Mouse (Mus musculus): ENCODE data around the gene Sidt2. TPM values are rescaled to one million over a fixed set of nuclear protein-coding genes. Genes with fewer than 3 reads are reported as not detected.

Sidt2 gene
- total RNA-seq, 2 experiments from 2014 or later, result 66.2 to 72.2 TPM

DNA sequence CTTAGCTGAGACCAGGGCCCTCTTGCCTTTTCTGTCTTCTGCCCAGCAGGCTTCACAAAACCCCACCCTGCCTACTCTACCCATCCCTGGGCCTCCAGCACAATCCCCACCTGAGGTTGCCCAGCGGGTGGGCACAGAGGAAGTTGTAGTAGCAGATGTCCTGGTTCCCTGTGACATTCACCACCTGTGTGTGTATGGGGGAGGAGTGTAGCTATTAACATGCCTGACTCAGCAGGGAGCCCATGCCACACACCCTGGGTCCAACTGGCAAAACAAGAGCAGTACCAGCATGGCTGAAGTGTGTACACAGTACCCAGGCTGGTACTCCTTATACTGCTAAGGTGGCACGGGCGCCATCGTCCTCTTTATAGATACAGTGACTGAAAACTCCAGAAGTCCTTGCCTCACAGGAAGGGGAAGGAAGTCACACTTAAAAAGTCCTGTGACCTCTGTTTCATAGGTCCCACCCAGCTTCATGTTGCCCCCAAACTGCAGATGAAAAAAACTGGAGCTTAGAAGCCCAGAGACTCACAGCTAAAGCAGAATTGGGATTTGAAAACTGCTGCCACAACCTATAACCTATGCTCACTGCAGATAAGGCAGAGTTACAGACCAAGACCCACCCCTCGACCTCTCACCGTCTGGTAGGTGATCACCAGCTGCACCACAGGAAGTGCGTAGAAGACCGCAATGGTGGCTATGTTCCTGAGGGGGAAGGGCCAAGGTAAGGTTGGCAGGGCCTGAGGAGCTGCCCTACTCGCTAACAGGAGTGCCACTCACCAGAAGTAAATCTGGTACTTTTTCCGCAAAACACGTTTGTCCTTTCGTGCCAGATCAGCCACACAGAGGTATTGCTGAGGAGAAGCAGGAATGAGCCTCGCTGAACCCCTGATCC is 10.3 kb downstream of the Sidt2 start:
- DNase-seq, result no peak
- intact Hi-C loops (cut with DNase I), result no loop called here
- TF ChIP-seq CTCF (IDR thresholded peaks at IDR 0.05), result no peak
- Histone ChIP-seq H3K4me3 (no peak overlapping the region), H3K27ac (no peak overlapping the region)

DNA sequence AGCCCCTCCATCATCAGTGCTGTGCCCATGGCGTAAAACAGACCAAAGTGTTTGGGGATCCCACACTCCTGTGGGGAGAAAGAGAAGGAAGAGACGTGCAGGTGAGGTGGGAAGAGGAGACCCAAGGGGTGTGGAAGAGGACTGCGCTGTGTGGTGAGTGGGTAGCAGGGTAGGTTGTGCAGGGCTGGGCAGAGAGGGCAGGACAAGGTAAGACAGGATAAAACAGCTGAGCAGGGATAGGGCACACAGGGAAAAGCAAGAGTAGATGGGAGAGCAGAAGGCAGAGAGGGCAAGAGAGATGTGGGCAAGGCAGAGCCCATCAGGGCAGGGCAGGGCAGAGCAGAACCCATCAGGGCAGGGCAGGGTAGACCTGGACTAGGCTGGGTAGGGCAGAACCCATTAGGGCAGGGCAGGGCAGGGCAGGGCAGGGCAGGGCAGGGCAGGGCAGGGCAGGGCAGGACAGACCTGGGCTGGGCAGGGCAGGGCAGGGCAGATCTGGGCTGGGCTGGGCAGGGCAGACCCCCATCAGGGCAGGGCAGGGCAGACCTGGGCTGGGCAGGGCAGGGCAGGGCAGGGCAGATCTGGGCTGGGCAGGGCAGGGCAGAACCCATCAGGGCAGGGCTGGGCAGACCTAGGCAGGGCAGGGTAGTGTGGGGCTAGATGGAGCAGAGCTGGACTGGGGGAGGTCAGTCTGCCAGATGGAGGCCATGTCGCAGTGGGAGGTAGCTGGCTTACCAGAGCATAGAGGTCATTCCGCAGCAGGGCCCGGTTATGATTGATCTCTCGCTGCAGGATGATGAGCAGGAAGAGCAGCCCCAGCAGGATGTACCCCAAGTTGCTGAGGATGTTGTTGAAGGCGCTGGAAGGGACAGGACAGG is 11.2 kb downstream of the Sidt2 start:
- intact Hi-C loops (cut with DNase I), result no loop called here
- DNase-seq, result no peak
- TF ChIP-seq CTCF (IDR thresholded peaks at IDR 0.05), result no peak
- Histone ChIP-seq H3K4me3 (no peak overlapping the region), H3K27ac (no peak overlapping the region)

DNA sequence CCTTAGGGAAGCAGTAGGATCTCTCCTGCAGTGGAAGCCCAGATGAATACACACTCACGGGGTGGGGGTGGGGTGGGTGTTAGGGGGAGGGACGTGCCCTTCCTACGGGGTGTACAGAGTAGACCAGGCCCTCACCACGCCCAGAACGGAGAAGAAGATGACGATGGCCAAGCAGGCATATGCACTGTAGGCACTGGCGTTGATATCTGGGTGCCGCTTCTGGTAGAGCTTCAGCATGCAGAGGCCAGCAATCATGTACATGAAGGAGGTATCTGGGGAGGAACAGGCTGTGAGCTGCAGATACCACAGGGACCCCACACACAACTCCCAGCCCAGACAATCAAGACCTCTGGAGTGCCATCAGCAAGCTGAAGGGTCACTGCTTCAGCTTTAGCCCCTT is 12.1 kb downstream of the Sidt2 start:
- Histone ChIP-seq H3K27ac (no peak overlapping the region), H3K4me3 (no peak overlapping the region)
- TF ChIP-seq CTCF (IDR thresholded peaks at IDR 0.05), result no peak
- DNase-seq, result no peak
- intact Hi-C loops (cut with DNase I), result no loop called here

DNA sequence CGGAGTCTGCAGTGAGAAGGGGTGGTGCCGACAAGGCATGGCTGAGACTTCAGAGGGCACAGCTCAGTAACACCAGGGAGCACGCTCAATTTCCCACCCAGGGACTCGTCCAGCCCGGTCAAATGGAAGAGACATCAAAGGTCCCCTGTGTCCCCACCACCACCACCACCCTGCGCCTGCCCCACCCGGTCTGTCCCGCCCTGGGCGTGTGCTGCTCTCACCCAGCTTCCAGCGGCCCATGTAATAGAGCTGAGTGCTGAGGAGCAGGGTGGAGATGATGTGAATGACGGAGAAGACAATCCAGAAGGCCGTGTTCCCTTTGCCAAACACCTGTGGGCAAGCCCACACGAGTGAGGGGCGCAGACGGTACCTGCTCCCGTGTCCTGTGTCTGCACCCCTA is 12.6 kb downstream of the Sidt2 start:
- no peak for DNase-seq
- TF ChIP-seq CTCF (IDR thresholded peaks at IDR 0.05), result no peak
- intact Hi-C loops (cut with DNase I), result no loop called here
- no peak overlapping the region for H3K4me3 ChIP-seq
- no peak overlapping the region for H3K27ac ChIP-seq

DNA sequence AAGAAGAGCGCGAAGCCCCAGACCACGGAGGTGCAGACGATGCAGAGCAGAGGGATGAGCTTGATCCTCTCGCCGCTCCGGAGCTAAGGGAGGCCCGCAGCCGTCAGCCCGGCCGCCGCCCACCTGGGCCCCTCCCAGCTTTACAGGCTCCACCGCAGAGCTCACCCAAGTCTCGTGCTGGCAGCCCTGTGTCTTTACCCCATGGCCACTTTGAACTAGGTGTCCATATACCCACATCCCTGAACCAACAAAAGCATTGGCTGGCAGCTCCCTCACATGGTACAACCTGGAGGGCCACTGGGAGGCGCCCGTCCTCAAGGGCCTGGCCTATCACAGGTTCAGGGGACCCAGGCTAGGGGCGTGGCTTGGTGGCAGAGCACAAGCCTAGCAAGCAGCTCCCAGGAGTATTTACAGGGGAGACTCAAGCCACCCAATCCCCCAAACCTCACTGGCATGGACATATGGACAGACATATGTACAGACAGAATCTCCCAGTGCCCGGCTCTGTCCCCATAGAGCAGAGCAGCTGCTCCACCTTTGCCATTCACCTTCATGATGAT is 13.6 kb downstream of the Sidt2 start:
- TF ChIP-seq CTCF (IDR thresholded peaks at IDR 0.05), result no peak
- intact Hi-C loops (cut with DNase I), result no loop called here
- no peak for DNase-seq
- Histone ChIP-seq H3K4me3 (no peak overlapping the region), H3K27ac (no peak overlapping the region)

DNA sequence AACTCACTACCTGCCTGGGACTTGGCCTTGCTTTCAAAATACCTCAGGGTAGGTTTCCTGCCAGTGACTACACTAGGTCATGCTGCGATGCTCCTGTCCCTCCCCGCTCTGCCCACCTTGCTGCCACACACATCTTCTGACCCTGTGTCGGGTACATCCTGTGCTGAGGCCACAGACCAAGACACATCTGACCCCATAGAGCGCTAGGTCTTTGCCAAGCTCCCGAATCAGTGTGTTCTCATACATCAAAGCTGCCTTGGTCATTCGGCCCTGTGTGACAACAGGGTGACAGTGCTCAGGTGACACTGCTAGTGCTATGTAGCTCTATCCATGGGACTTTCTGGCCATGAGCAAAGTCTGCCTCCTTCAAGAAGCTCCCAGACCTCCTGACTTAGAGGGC is 15.3 kb downstream of the Sidt2 start:
- intact Hi-C loops (cut with DNase I), result no loop called here
- H3K4me3 ChIP-seq, result no peak overlapping the region
- TF ChIP-seq CTCF (IDR thresholded peaks at IDR 0.05), result no peak

GRCm38 (mm10) chr9:45938952-45939637 is 16.0 kb downstream of the Sidt2 start:
- no peak for DNase-seq
- TF ChIP-seq CTCF (IDR thresholded peaks at IDR 0.05), result no peak
- no peak overlapping the region for H3K4me3 ChIP-seq
- H3K27ac ChIP-seq, result no peak overlapping the region
- intact Hi-C loops (cut with DNase I), result no loop called here

More for the DNA sequence above, 15.3 kb downstream of the Sidt2 start:
- H3K27ac ChIP-seq, result no peak overlapping the region
- DNase-seq, result no peak

DNA sequence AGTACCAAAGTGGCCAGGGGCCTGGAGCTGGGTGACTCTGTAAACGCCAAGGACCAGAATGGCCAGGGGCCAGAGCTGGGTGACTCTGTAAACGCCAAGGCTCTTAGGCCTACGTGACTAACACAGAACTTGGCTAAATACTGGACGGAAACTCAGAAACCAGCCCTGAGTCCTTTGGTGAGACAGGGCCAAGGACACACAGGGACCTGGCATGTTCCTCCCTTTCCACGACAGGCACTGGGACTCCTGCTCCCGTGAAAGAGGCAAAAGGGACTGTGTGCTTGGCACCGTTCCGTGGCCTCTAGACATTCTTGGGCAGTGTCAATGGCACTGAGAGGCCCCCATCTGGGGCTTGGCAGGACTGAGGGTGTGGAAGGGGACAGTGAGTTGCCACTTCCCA is 17.0 kb downstream of the Sidt2 start:
- H3K27ac ChIP-seq, result no peak overlapping the region
- intact Hi-C loops (cut with DNase I), result no loop called here
- TF ChIP-seq CTCF (IDR thresholded peaks at IDR 0.05), result no peak
- no peak overlapping the region for H3K4me3 ChIP-seq
- DNase-seq, result peak; percentile 53

DNA sequence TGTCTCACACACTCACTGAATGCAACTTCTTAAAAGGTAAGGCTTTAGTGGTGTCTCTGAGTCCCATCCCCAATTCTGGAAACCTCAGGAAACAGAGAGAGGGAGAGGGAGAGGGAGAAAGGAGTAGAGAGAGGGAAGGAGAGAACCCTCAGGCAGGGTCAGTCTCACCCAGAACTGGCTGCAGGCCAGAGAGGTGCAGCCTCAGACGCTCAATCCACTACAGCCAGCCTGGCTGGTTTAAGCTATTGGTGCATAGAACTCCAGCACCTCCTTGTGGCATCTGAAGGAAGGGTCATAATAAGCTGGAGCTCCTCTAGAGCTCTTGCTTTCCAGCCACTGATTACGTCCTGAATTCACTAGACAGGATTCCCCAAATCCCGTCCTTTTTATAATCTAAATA is 18.2 kb downstream of the Sidt2 start:
- TF ChIP-seq CTCF (IDR thresholded peaks at IDR 0.05), result peak; percentile 84
- peak; percentile 78 for DNase-seq
- H3K4me3 ChIP-seq, result no peak overlapping the region
- H3K27ac ChIP-seq, result peak overlapping the region; percentile 77
- intact Hi-C loops (cut with DNase I), result loop anchor here (2.0 kb wide), 1 partner anchor 24 kb away; no protein-coding TSS in a partner anchor

DNA sequence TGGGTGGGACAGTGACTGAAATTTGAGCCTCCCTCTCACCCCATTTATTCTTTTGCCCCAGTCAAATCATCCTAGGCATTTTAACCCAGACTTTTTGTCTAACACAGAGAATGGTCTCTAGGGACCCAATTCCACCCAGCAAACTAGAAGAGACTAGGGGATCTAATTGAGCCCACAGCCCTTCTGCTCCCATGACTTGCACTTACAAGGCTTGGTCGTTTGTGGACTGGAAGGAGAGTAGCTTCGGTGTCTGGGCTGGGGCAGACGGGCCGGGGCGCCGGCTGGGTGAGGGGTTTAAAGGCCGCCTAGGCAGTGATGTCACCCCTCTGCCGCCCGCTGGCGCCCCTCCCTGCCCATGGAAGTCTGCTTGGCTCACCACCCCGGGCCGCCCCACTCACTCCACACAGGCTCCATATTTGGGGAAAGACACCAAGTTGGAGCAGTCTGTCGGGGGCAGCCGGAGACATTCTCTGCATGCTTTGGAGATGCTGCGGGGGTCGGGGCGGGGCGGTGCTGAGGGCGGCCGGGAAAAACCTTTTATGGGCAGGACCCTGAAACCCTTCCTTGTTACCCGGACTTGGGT is 19.3 kb downstream of the Sidt2 start, which contains the start of gene Tagln:
Tagln (minus strand) TSS at position 431 of the 583 bp plus-strand sequence.
- peak; percentile 53 for DNase-seq
- H3K27ac ChIP-seq, result peak within 1 kb of the TSS; percentile 77
- peak within 1 kb of the TSS; percentile 48 for H3K4me3 ChIP-seq
- no peak for TF ChIP-seq CTCF (IDR thresholded peaks at IDR 0.05)
- intact Hi-C loops (cut with DNase I), result loop anchor here (2.0 kb wide), 1 partner anchor 23 kb away; no protein-coding TSS in a partner anchor

DNA sequence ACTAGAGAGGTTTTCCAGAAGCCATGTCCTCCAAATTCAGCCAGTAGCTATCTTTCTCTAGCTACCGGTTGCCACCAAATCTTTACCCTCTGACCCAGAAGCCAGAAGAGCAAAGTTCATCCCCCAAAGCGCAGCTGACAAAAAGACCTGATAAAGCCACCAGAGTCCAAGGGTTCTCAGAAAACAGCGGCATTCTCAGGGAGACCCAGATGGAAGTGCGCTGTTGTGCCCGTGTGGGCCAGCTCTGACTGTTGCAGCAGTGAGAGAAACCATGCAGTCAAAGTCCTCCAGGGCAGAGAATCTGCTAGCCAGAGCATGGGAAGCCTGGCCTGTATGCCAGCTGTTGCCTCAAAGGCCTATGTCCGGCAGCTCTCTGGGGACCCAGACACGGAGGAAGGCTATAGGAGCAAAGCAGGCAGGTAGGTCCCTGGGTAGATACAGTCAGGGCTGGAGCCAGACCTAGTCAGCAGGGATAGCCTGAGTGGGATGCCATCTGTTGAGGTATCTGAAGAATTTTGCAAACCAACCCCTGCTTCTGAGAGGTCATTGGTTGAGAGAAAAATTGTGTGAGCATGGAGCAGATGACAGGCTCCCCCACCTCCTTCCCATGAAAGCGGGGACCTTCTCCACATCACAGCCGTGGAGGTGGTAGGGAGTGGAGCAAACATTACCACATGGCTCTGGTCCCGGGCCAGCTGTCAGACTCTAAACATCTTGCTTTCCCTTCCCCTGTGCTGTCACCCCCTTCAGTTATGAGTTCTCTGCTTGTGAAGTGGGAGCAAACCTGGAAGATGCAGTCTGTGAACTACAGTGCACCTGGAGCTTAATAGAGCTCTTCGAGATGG is 22.3 kb downstream of the Sidt2 start:
- H3K4me3 ChIP-seq, result peak overlapping the region; percentile 43
- TF ChIP-seq CTCF (IDR thresholded peaks at IDR 0.05), result no peak
- peak overlapping the region; percentile 72 for H3K27ac ChIP-seq
- intact Hi-C loops (cut with DNase I), result no loop called here
- no peak for DNase-seq

Data from gastrocnemius, adult 2 months (tissue).